Mouse (Mus musculus) liver, embryonic 12.5 days (tissue): ENCODE results near the gene Gm11733. TPM values are rescaled to one million over a fixed set of nuclear protein-coding genes. Genes with fewer than 3 reads are reported as not detected.

Source experiments
- ATAC-seq: fragments of 200-750 bp; cut with Nextera tagmentation; 2 replicates; pipeline ENCODE4 v1.8.0; 2017; ENCODE audit warnings: moderate number of reproducible peaks, mild to moderate bottlenecking, moderate library complexity
- H3K27ac ChIP-seq: fragments of 300-500 bp; sonication (generic); 2 replicates; pipeline ENCODE4 v1.5.1; 2016; ENCODE audit warnings: mild to moderate bottlenecking
- H3K27me3 ChIP-seq: fragments of 300-500 bp; sonication (generic); replicated peaks from 2 replicates; pipeline ENCODE4 v1.6.1; 2016; ENCODE audit warnings: mild to moderate bottlenecking, moderate library complexity
- H3K36me3 ChIP-seq: fragments of 300-500 bp; sonication (generic); 2 replicates; pipeline ENCODE4 v1.6.1; 2016; ENCODE audit warnings: mild to moderate bottlenecking, moderate library complexity
- H3K4me1 ChIP-seq: fragments of 300-500 bp; sonication (generic); 2 replicates; pipeline ENCODE4 v1.6.1; 2016
- H3K4me2 ChIP-seq: fragments of 300-500 bp; sonication (generic); 2 replicates; pipeline ENCODE4 v1.6.1; 2016; ENCODE audit warnings: mild to moderate bottlenecking, moderate library complexity
- H3K4me3 ChIP-seq: fragments of 300-500 bp; sonication (generic); 2 replicates; pipeline ENCODE4 v1.5.1; 2016; ENCODE audit warnings: mild to moderate bottlenecking, moderate library complexity
- H3K9ac ChIP-seq: fragments of 300-500 bp; sonication (generic); 2 replicates; pipeline ENCODE4 v1.6.1; 2016; ENCODE audit warnings: mild to moderate bottlenecking, moderate library complexity
- H3K9me3 ChIP-seq: fragments of 300-500 bp; sonication (generic); replicated peaks from 2 replicates; pipeline ENCODE4 v1.6.1; 2016; ENCODE audit warnings: mild to moderate bottlenecking, moderate library complexity
- WGBS: fragments of 180-500 bp; shearing (Covaris S2); methylation state at CpG from one replicate; pipeline ENCODE4 v1.1.7; 2016; ENCODE audit not compliant: insufficient replicate concordance; 5-methylcytosine and 5-hydroxymethylcytosine counted together
- polyA plus RNA-seq: library from polyadenylated mRNA; unstranded; fragments of >200 nt; fragmentation: Nextera tagmentation; extraction: Ambion mirVana; gene quantifications from 2 replicates; pipeline ENCODE4 v1.2.1, GENCODE M21; 2016

The Gm11733 gene
- polyA plus RNA-seq, 1 experiment from 2014 or later = not detected

- H3K9ac ChIP-seq = no peak overlapping the region
- H3K4me1 ChIP-seq = no peaks in the 10 kb centered on the region
- WGBS = 74% methylated on average over 7 of the region's 7 CpGs
- H3K27me3 ChIP-seq = peaks cover 50% of the 10 kb centered on the region
- no peaks in the 10 kb centered on the region for H3K36me3 ChIP-seq
- no peak overlapping the region for H3K4me2 ChIP-seq
- ATAC-seq = no peak
- no peaks in the 10 kb centered on the region for H3K9me3 ChIP-seq
- no peak overlapping the region for H3K27ac ChIP-seq
- H3K4me3 ChIP-seq = no peak overlapping the region
Observed at GRCm38 (mm10) chr11:117466911-117467310, 17.3 kb upstream of the Gm11733 start.

- H3K4me3 ChIP-seq = no peak overlapping the region
- no peak overlapping the region for H3K9ac ChIP-seq
- H3K27ac ChIP-seq = no peak overlapping the region
- no peaks in the 10 kb centered on the region for H3K4me1 ChIP-seq
- no peak overlapping the region for H3K4me2 ChIP-seq
- WGBS = 42% methylated on average over 6 of the region's 6 CpGs
- H3K9me3 ChIP-seq = no peaks in the 10 kb centered on the region
- no peaks in the 10 kb centered on the region for H3K36me3 ChIP-seq
- H3K27me3 ChIP-seq = peaks cover 33% of the 10 kb centered on the region
- ATAC-seq = no peak
Observed at GRCm38 (mm10) chr11:117468585-117469363, 15.4 kb upstream of the Gm11733 start.

- Histone ChIP-seq H3K27me3 (peaks cover 25% of the 10 kb centered on the region), H3K4me1 (no peaks in the 10 kb centered on the region), H3K9ac (no peak overlapping the region), H3K4me3 (no peak overlapping the region), H3K9me3 (no peaks in the 10 kb centered on the region), H3K36me3 (no peaks in the 10 kb centered on the region), H3K4me2 (no peak overlapping the region), H3K27ac (no peak overlapping the region)
- 77% methylated on average over 5 of the region's 5 CpGs for WGBS
- ATAC-seq = no peak
Observed at GRCm38 (mm10) chr11:117469724-117470123, 14.4 kb upstream of the Gm11733 start.

- Histone ChIP-seq H3K9me3 (no peaks in the 10 kb centered on the region), H3K4me2 (no peak overlapping the region), H3K4me1 (no peaks in the 10 kb centered on the region), H3K4me3 (no peak overlapping the region), H3K27ac (no peak overlapping the region), H3K36me3 (no peaks in the 10 kb centered on the region), H3K9ac (no peak overlapping the region), H3K27me3 (peaks cover 25% of the 10 kb centered on the region)
- WGBS = 62% methylated on average over 12 of the region's 12 CpGs
- no peak for ATAC-seq
Observed at GRCm38 (mm10) chr11:117470586-117471195, 13.5 kb upstream of the Gm11733 start.

GRCm38 (mm10) chr11:117471625-117472283, 12.4 kb upstream of the Gm11733 start:
- ATAC-seq = no peak
- no peaks in the 10 kb centered on the region for H3K4me1 ChIP-seq
- H3K9me3 ChIP-seq = no peaks in the 10 kb centered on the region
- H3K27me3 ChIP-seq = peaks cover 18% of the 10 kb centered on the region
- H3K36me3 ChIP-seq = no peaks in the 10 kb centered on the region
- H3K27ac ChIP-seq = no peak overlapping the region
- H3K9ac ChIP-seq = no peak overlapping the region
- WGBS = 62% methylated on average over 14 of the region's 14 CpGs
- H3K4me2 ChIP-seq = no peak overlapping the region
- no peak overlapping the region for H3K4me3 ChIP-seq

- Histone ChIP-seq H3K27ac (no peak overlapping the region), H3K9ac (no peak overlapping the region), H3K9me3 (no peaks in the 10 kb centered on the region), H3K4me2 (no peak overlapping the region), H3K4me3 (no peak overlapping the region), H3K27me3 (peaks cover 23% of the 10 kb centered on the region), H3K4me1 (no peaks in the 10 kb centered on the region), H3K36me3 (no peaks in the 10 kb centered on the region)
- WGBS = 60% methylated on average over 8 of the region's 8 CpGs
- no peak for ATAC-seq
Observed at GRCm38 (mm10) chr11:117472885-117473284, 11.3 kb upstream of the Gm11733 start.

GRCm38 (mm10) chr11:117475204-117475603, 9.0 kb upstream of the Gm11733 start:
- Histone ChIP-seq H3K4me1 (no peaks in the 10 kb centered on the region), H3K27me3 (peaks cover 39% of the 10 kb centered on the region), H3K4me3 (no peak overlapping the region), H3K9me3 (no peaks in the 10 kb centered on the region), H3K4me2 (no peak overlapping the region), H3K36me3 (no peaks in the 10 kb centered on the region), H3K27ac (no peak overlapping the region), H3K9ac (no peak overlapping the region)
- ATAC-seq = no peak
- WGBS = 89% methylated on average over 2 of the region's 2 CpGs

- no peak overlapping the region for H3K27ac ChIP-seq
- no peak overlapping the region for H3K9ac ChIP-seq
- H3K27me3 ChIP-seq = peaks cover 43% of the 10 kb centered on the region
- H3K4me1 ChIP-seq = no peaks in the 10 kb centered on the region
- H3K36me3 ChIP-seq = no peaks in the 10 kb centered on the region
- no peaks in the 10 kb centered on the region for H3K9me3 ChIP-seq
- H3K4me2 ChIP-seq = no peak overlapping the region; the same call in 1 of the 2 replicates
- 11% methylated on average over 10 of the region's 10 CpGs for WGBS
- ATAC-seq = 0 out of 2 replicates have a peak, but pooled peaks have one; percentile 27
- no peak overlapping the region for H3K4me3 ChIP-seq
Observed at GRCm38 (mm10) chr11:117475669-117476068, 8.5 kb upstream of the Gm11733 start.

- WGBS = 59% methylated on average over 5 of the region's 5 CpGs
- Histone ChIP-seq H3K4me1 (no peaks in the 10 kb centered on the region), H3K27me3 (peaks cover 53% of the 10 kb centered on the region), H3K9me3 (no peaks in the 10 kb centered on the region), H3K4me2 (no peak overlapping the region), H3K36me3 (no peaks in the 10 kb centered on the region), H3K9ac (no peak overlapping the region), H3K4me3 (no peak overlapping the region), H3K27ac (no peak overlapping the region)
- ATAC-seq = no peak
Observed at GRCm38 (mm10) chr11:117476554-117477107, 7.5 kb upstream of the Gm11733 start.

GRCm38 (mm10) chr11:117478271-117479006, 5.7 kb upstream of the Gm11733 start:
- Histone ChIP-seq H3K4me2 (no peak overlapping the region), H3K9me3 (no peaks in the 10 kb centered on the region), H3K9ac (no peak overlapping the region), H3K4me1 (0 out of 2 replicates have a peak, but pooled peaks cover 10% of the 10 kb centered on the region), H3K36me3 (no peaks in the 10 kb centered on the region), H3K4me3 (no peak overlapping the region), H3K27ac (no peak overlapping the region), H3K27me3 (peaks cover 71% of the 10 kb centered on the region)
- 49% methylated on average over 10 of the region's 10 CpGs for WGBS
- no peak for ATAC-seq

GRCm38 (mm10) chr11:117479007-117479719, 5.0 kb upstream of the Gm11733 start:
- Histone ChIP-seq H3K9me3 (no peaks in the 10 kb centered on the region), H3K36me3 (no peaks in the 10 kb centered on the region), H3K9ac (no peak overlapping the region), H3K4me3 (no peak overlapping the region), H3K27me3 (peaks cover 77% of the 10 kb centered on the region), H3K4me1 (0 out of 2 replicates have a peak, but pooled peaks cover 11% of the 10 kb centered on the region), H3K27ac (no peak overlapping the region), H3K4me2 (no peak overlapping the region)
- ATAC-seq = no peak
- 12% methylated on average over 13 of the region's 13 CpGs for WGBS
